Mouse (Mus musculus) lung, postnatal 0 days (tissue): ENCODE measurements around the gene Prkag3.

Experiments
- CTCF ChIP-seq: IDR thresholded peaks from 2 replicates; pipeline ENCODE4 v1.5.1; 2016; ENCODE audit warnings: antibody characterized with exemption, mild to moderate bottlenecking
- EP300 ChIP-seq: IDR thresholded peaks from 2 replicates; pipeline ENCODE4 v1.6.1; 2016; ENCODE audit warnings: antibody characterized with exemption, mild to moderate bottlenecking, control low read depth

GRCm38 (mm10) chr1:74712046-74712445, 37.0 kb downstream of the Prkag3 start:
- TF ChIP-seq CTCF: no peak
- no peak for TF ChIP-seq EP300
